Mouse (Mus musculus) spleen, postnatal 4 days (tissue): ENCODE data around the gene Gm8660.
"Not testable (repeated sequence)": the region's sequence is repeated elsewhere in the genome, so short reads cannot be mapped to it uniquely, and the experiment has no call there.

Source experiments
- DNase-seq, 2 experiments: peaks; one replicate each; pipeline ENCODE4 v3.0.0; 2022; ENCODE audit warnings: low spot score in 2 of 2

Gene Gm8660

GRCm38 (mm10) chr7:22370939-22371338 lies at the start of gene Gm8660:
TSS of gene Gm8660 (minus strand) at chr7:22371039.
- not testable (repeated sequence) for DNase-seq

GRCm38 (mm10) chr7:22413283-22413682 lies 42.4 kb upstream of the Gm8660 start, which contains the start of gene Vmn1r148:
TSS of gene Vmn1r148 (plus strand) at chr7:22413583.
- not testable (repeated sequence) for DNase-seq

GRCm38 (mm10) chr7:22329617-22330016 lies 41.2 kb downstream of the Gm8660 start, which contains the start of gene Gm4187:
TSS of gene Gm4187 (minus strand) at chr7:22329717.
- not testable (repeated sequence) for DNase-seq
